Mouse (Mus musculus) monocyte, adult 5-6 weeks (primary cell): ENCODE results near the gene Memo1. TPM values are rescaled to one million over a fixed set of nuclear protein-coding genes. Genes with fewer than 3 reads are reported as not detected.
"Not testable (repeated sequence)": the region's sequence is repeated elsewhere in the genome, so short reads cannot be mapped to it uniquely, and the experiment has no call there.

Experiments used
- ATAC-seq: fragments of 153-309, 156-312 bp; replicated peaks from 2 replicates; pipeline ENCODE4 v1.8.0; 2017; ENCODE audit warnings: mild to moderate bottlenecking; ENCODE audit not compliant: low TSS enrichment, insufficient number of reproducible peaks, severe bottlenecking, poor library complexity, low FRiP score
- total RNA-seq: library from RNA; stranded (forward); fragments of 200-1000, 200-491, 200-594 nt; gene quantifications from 3 replicates; pipeline ENCODE4 v1.2.3, GENCODE M21; 2017

The Memo1 gene
- total RNA-seq, 1 experiment from 2014 or later: 39.3 TPM

DNA sequence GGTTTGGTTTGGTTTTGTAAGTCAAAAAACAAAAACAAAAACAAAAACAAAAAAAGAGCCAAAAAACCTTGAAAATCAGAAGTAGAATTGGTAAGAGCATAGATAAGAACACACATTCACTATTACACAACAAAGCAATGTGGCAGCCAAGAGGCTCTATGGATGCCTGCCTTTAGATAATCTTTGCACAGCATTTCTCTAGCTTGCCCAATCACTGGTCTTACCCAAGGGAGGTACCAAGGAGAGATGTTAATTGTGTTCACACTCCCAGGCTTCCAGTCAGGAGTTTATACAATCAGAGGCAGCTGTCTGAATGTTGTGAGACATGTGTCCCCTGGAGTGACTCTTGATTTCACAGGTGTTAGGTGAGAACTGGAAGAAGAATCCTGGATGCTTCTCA lies 114.4 kb downstream of the Memo1 start:
- no peak for ATAC-seq

DNA sequence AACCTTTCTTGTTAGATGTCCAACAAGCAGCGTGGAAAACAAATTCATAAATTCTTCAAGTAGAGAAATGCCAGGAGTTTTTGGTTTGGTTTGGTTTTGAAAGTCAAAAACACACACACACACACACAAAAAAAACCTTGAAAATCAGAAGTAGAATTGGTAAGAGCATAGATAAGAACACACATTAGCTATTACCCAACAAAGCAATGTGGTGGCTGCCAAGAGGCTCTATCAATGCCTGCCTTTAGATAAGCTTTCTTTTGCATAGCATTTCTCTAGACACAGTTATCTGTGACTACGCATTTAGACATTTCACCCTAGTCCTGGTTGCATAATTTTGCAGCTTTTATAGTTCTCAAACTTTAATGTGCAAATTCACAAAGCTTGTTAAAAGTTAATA lies 115.7 kb downstream of the Memo1 start:
- not testable (repeated sequence) for ATAC-seq

DNA sequence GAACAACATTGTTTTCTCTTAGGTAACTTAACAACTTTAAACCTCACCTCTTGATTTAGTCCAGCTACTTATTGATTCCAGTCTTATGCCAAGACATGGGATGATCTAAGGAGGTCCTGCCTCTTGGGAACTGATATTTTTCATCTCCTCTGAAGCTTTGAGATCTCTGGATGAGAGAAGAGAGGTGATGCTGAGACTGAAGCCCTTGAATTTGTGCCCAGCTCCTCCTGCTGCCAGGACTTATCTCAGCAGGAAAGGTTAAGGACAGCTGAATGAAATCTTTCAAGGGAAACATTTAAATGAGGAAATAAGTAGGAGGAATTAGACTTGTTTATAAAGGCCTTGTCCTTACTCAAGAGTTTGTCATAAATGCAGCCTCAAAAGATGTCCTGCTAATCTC lies 121.6 kb downstream of the Memo1 start:
- no peak for ATAC-seq

DNA sequence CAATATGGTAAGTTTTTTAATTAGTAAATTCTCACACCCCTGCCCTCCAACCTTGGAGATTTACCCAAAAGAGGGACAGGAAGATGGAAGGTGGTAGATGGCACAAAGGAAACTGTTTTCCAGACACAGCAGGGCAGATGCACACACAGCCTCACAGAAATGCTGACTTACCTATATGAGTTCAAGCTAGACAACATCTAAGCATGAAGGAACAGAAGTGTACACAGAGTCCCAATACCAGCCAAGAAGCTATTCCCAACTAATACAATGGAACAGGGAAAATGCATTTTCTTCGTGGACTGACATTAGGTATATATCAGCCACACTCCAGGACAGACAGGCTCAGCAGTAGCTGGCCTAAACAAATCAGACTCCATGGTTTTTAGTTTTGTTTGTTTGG lies 122.5 kb downstream of the Memo1 start:
- ATAC-seq: no peak

DNA sequence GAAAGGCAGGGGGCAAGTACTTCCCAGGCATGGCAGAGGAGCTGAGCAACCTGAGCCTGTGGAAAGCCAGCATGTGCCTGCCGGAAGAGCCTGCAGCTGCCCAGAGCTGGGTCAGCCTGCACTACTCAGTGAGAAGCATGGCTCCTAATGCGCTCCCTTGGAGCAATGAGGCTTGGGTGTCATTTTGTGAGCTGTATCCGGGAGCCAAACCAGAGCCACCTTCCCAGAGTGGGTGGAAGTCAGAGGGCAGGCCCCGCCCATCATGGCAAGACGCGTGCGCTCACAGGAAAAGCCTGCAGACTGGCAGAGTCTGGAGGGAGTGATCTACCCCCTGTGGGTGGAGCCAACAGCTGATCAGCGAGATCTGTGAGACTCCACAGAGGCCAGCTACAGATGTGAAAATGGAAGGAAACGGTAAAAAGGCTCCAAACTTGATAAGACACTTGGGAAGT lies 135.9 kb downstream of the Memo1 start:
- peak; percentile 73 for ATAC-seq

DNA sequence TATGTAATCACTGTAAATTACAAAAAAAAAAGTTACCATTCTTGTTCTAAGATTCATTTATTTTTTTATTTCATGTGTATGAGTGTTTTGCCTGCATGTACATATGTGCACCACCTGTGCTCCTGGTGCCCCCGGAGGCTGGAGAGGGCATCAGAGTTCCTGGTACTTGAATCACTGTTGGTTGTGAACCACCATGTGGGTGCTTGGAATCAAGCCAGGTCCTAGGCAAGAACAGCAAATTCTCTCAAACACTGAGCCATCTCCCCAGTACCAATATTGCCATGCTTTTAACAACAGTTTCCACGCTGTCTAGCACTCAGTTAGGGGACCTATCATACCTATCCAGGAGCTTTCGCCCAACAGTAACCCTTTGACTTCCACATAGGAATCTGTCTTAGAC lies 137.2 kb downstream of the Memo1 start:
- ATAC-seq: no peak

Other genes starting within 250 kb of the Memo1 start
- not detected in 3 replicates for gene Srd5a2, start 247.6 kb downstream of the Memo1 start, total RNA-seq
- gene Dpy30, start 28.4 kb upstream of the Memo1 start, total RNA-seq: 18.9 to 40.3 TPM (median 27.6 TPM) in 3 replicates
- 44.4 to 55.2 TPM (median 54.8 TPM) in 3 replicates for gene Spast, start 43.5 kb upstream of the Memo1 start, total RNA-seq
- 9.7 to 17.0 TPM (median 10.1 TPM) in 3 replicates for gene Slc30a6, start 100.1 kb upstream of the Memo1 start, total RNA-seq
- 16.7 to 19.4 TPM (median 18.0 TPM) in 3 replicates for gene Nlrc4, start 163.6 kb upstream of the Memo1 start, total RNA-seq
- 67.2 to 82.9 TPM (median 81.1 TPM) in 3 replicates for gene Yipf4, start 194.0 kb upstream of the Memo1 start, total RNA-seq
- 218 to 376 TPM (median 222 TPM) in 3 replicates for gene Birc6, start 232.8 kb upstream of the Memo1 start, total RNA-seq